Mouse (Mus musculus) midbrain, embryonic 11.5 days (tissue): ENCODE results near the gene Adprhl2. TPM values are rescaled to one million over a fixed set of nuclear protein-coding genes. Genes with fewer than 3 reads are reported as not detected.

Experiments
- ATAC-seq: fragments of 200-750 bp; cut with Nextera tagmentation; 2 replicates; pipeline ENCODE4 v1.8.0; 2017; ENCODE audit warnings: moderate TSS enrichment, moderate library complexity; ENCODE audit not compliant: low FRiP score
- DNase-seq: peaks from one replicate; pipeline ENCODE4 v3.0.0; 2015; ENCODE audit warnings: low spot score; ENCODE audit errors: missing footprints
- H3K27ac ChIP-seq: fragments of 300-500 bp; sonication (generic); 2 replicates; pipeline ENCODE4 v1.5.1; 2014; ENCODE audit warnings: low read depth, low read length
- H3K27me3 ChIP-seq: fragments of 300-500 bp; sonication (generic); 2 replicates; pipeline ENCODE4 v1.6.1; 2014; ENCODE audit warnings: mild to moderate bottlenecking, low read length, moderate library complexity, mixed read lengths; ENCODE audit not compliant: control insufficient read depth, insufficient read depth
- H3K36me3 ChIP-seq: fragments of 300-500 bp; sonication (generic); 2 replicates; pipeline ENCODE4 v1.6.1; 2014; ENCODE audit warnings: mild to moderate bottlenecking, low read length, moderate library complexity, mixed read lengths; ENCODE audit not compliant: control insufficient read depth, insufficient read depth
- H3K4me1 ChIP-seq: fragments of 300-500 bp; sonication (generic); 2 replicates; pipeline ENCODE4 v1.6.1; 2014; ENCODE audit warnings: low read length; ENCODE audit not compliant: control insufficient read depth, insufficient read depth
- H3K4me2 ChIP-seq: fragments of 300-500 bp; sonication (generic); 2 replicates; pipeline ENCODE4 v1.6.1; 2014; ENCODE audit warnings: mild to moderate bottlenecking, moderate library complexity
- H3K4me3 ChIP-seq: fragments of 300-500 bp; sonication (generic); 2 replicates; pipeline ENCODE4 v1.5.1; 2014; ENCODE audit warnings: low read depth, low read length
- H3K9ac ChIP-seq: fragments of 300-500 bp; sonication (generic); 2 replicates; pipeline ENCODE4 v1.6.1; 2014; ENCODE audit warnings: low read length
- H3K9me3 ChIP-seq: fragments of 300-500 bp; sonication (generic); 2 replicates; pipeline ENCODE4 v1.6.1; 2016; ENCODE audit warnings: low read length; ENCODE audit not compliant: control insufficient read depth
- WGBS: fragments of 180-500 bp; shearing (Covaris S2); extraction: QIAGEN DNeasy Blood & Tissue Kit; methylation state at CpG from one replicate; pipeline ENCODE4 v1.1.7; 2014; 5-methylcytosine and 5-hydroxymethylcytosine counted together
- polyA plus RNA-seq: library from polyadenylated mRNA; unstranded; fragments of >200 nt; fragmentation: Nextera tagmentation; extraction: Ambion mirVana; gene quantifications from 2 replicates; pipeline ENCODE4 v1.2.1, GENCODE M21; 2014

The Adprhl2 gene
- polyA plus RNA-seq, 1 experiment from 2014 or later = 45.0 TPM

DNA sequence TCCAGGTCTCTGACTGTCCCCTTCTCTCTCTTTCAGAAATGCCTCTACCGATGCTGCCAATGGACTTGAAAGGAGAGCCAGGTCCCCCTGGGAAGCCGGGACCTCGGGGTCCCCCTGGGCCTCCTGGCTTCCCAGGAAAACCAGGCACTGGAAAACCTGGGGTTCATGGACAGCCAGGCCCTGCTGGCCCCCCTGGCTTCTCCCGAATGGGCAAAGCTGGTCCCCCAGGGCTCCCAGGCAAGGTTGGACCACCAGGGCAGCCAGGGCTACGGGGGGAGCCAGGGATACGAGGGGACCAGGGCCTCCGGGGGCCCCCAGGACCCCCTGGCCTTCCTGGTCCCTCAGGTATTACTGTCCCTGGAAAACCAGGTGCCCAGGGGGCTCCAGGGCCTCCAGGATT is 11.2 kb downstream of the Adprhl2 start:
- 75% methylated on average over 7 of the region's 7 CpGs for WGBS
- Histone ChIP-seq H3K9ac (no peak overlapping the region), H3K36me3 (no peaks in the 10 kb centered on the region; the same call in 1 of the 2 replicates), H3K9me3 (peaks cover 3% of the 10 kb centered on the region; the same call in 1 of the 2 replicates), H3K27ac (no peak overlapping the region), H3K4me3 (no peak overlapping the region), H3K27me3 (no peaks in the 10 kb centered on the region), H3K4me2 (no peak overlapping the region), H3K4me1 (0 out of 2 replicates have a peak, but pooled peaks cover 4% of the 10 kb centered on the region)
- DNase-seq = no peak
- ATAC-seq = no peak; the same call in 1 of the 2 replicates

DNA sequence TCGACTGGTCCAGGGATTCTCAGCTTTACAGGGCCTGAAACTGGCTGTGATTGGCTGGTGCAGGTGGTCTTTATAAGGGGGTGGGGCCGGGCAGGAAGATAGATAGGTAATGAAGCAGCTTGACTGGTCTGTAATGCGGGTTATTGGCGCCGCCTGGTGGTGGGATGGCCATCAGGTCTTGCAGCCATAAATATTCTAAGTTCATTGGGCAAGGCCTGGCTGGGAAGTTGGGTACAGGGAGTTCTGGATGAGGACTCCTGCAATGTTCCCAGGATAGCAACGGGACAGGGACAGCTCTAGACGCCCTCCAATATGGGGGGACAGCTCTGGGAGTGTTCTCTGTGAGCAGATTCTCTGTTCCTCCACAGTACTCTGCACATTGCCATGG is 11.6 kb downstream of the Adprhl2 start:
- WGBS = 0% methylated on average over 7 of the region's 7 CpGs
- Histone ChIP-seq H3K36me3 (no peaks in the 10 kb centered on the region; the same call in 1 of the 2 replicates), H3K4me3 (peak overlapping the region; percentile 16; the same call in 1 of the 2 replicates), H3K9ac (peak overlapping the region; percentile 30; the same call in 1 of the 2 replicates), H3K27ac (no peak overlapping the region), H3K9me3 (peaks cover 3% of the 10 kb centered on the region; the same call in 1 of the 2 replicates), H3K4me2 (peak overlapping the region; percentile 40), H3K27me3 (no peaks in the 10 kb centered on the region), H3K4me1 (0 out of 2 replicates have a peak, but pooled peaks cover 4% of the 10 kb centered on the region)
- ATAC-seq (peak; percentile 82), DNase-seq (peak; percentile 99)

DNA sequence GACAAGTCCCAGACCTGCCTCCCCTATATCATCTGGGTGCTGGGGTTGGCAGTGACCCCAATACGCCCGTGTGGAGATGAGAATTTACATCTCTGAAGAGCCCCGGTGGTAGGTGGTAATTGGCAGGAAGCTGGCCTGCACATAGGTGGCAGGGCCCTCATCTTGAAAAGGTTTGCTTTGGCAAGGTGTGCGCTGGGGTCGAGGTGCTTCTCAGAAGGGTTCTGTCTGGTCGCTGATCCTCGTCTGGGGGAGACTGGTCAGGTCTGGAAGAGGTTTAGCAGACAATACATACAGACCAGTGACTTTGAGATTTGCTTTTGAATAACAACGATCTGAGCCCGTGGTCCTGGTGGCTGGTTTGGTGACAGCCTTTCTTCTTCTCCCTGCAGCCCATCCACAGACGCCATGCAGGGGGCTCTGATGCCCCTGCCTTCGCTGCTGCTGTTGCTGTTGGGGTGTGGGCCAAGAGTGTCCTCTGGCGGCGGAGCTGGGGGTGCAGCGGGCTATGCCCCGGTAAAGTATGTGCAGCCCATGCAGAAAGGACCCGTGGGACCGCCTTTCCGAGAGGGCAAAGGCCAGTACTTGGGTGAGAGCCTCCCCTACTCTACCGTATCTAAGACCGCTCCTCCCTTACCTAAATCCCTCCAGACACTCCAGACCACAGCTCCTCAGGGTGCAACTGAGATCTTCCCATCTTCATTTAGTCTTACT is 12.1 kb downstream of the Adprhl2 start:
- Histone ChIP-seq H3K9ac (peak overlapping the region; percentile 30; the same call in 1 of the 2 replicates), H3K27me3 (no peaks in the 10 kb centered on the region), H3K27ac (no peak overlapping the region), H3K4me3 (peak overlapping the region; percentile 16; the same call in 1 of the 2 replicates), H3K36me3 (no peaks in the 10 kb centered on the region; the same call in 1 of the 2 replicates), H3K4me2 (peak overlapping the region; percentile 40), H3K4me1 (0 out of 2 replicates have a peak, but pooled peaks cover 4% of the 10 kb centered on the region), H3K9me3 (peaks cover 3% of the 10 kb centered on the region; the same call in 1 of the 2 replicates)
- WGBS = 15% methylated on average over 20 of the region's 20 CpGs
- peak; percentile 57 for ATAC-seq
- DNase-seq = no peak

DNA sequence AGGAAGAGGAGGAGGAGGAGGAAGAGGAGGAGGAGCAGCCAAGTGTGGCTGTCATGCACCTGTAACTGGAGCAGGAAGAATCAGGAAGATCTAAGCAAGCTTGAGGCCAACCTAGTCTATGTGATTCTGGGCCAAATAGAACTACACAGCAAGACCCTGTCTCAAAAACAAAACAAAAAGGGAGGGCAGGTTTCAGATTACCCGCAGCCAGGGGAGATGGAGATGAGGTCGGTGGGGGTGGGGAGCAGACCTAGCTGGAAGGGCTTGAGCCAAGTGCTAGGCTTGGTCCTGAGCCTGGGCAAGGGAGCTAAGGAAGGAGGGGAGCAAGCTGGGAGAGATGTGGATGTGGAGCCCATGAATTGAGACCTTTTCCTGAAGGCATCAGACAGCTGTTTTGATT is 14.7 kb downstream of the Adprhl2 start:
- no peak overlapping the region for H3K27ac ChIP-seq
- peaks cover 3% of the 10 kb centered on the region; the same call in 1 of the 2 replicates for H3K9me3 ChIP-seq
- no peak overlapping the region for H3K4me3 ChIP-seq
- no peak overlapping the region for H3K9ac ChIP-seq
- H3K36me3 ChIP-seq = no peaks in the 10 kb centered on the region
- H3K27me3 ChIP-seq = peaks cover 14% of the 10 kb centered on the region
- no peak overlapping the region for H3K4me2 ChIP-seq
- H3K4me1 ChIP-seq = 0 out of 2 replicates have a peak, but pooled peaks cover 4% of the 10 kb centered on the region
- 17% methylated on average over 2 of the region's 2 CpGs for WGBS
- ATAC-seq = no peak
- no peak for DNase-seq

DNA sequence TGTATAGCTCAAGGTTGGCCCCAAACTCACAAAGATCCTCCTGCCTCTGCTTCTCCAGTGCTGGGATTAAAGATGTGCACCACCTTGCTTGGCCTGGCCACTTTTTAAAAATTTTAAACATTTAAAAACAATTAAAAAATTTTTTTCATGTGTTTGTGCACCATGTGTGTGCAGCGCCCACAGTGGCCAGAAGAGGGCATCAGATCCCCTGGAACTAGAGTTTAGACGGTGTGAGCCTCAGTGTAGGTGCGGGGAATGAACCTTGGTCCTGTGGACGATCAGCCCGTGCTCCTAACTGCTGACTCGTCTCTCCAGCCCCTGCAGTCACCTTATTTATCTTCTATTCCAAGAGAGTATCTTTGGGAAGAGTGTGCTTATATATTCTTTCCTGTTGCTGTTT is 15.4 kb downstream of the Adprhl2 start:
- no peak for ATAC-seq
- Histone ChIP-seq H3K27ac (no peak overlapping the region), H3K4me2 (no peak overlapping the region), H3K27me3 (peaks cover 22% of the 10 kb centered on the region), H3K4me3 (no peak overlapping the region), H3K36me3 (no peaks in the 10 kb centered on the region), H3K4me1 (0 out of 2 replicates have a peak, but pooled peaks cover 5% of the 10 kb centered on the region), H3K9ac (no peak overlapping the region), H3K9me3 (peaks cover 3% of the 10 kb centered on the region; the same call in 1 of the 2 replicates)
- DNase-seq = no peak
- 91% methylated on average over 6 of the region's 6 CpGs for WGBS

DNA sequence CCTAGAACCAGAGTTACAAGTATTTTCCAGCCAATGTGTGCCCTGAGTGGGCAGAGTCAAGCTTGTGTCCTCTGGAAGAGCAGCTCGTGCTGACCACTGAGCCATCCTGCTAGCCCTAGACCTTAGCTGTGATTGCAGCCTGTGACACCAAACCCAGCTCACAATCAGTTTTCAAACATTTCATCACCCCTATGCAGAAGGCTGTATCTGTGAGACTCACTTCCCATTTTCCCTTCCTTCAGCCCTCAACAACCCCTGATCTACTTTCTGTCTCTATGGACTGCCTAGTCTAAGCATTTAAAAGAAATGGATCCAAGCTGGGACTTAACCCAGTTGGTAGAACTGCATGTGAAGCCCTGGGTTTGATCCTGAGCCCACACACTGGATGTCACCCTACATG is 16.1 kb downstream of the Adprhl2 start:
- WGBS = 94% methylated on average over 1 of the region's 1 CpGs
- H3K27me3 ChIP-seq = peaks cover 28% of the 10 kb centered on the region
- H3K9ac ChIP-seq = no peak overlapping the region
- no peak overlapping the region for H3K4me3 ChIP-seq
- no peaks in the 10 kb centered on the region for H3K36me3 ChIP-seq
- H3K4me2 ChIP-seq = no peak overlapping the region
- no peak for DNase-seq
- no peak for ATAC-seq
- H3K27ac ChIP-seq = no peak overlapping the region
- peaks cover 3% of the 10 kb centered on the region; the same call in 1 of the 2 replicates for H3K9me3 ChIP-seq
- 0 out of 2 replicates have a peak, but pooled peaks cover 8% of the 10 kb centered on the region for H3K4me1 ChIP-seq

DNA sequence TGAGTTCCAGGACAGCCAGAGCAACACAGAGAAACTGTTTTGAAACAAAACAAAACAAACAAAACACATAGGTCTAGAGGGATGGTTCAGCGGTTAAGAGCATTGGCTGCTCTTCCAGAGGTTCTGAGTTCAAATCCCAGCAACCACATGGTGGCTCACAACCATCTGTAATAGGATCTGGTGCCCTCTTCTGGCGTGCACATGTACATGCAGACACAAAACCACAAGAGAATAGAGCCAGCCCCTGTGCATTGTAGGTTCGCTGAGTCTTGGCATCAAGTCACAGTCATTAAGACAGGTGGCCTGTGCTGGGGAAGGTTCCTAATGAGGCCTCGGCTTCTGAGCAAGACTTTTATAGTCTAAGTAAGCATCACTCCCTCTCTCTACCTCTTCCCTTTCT is 17.6 kb downstream of the Adprhl2 start:
- 59% methylated on average over 4 of the region's 4 CpGs for WGBS
- Histone ChIP-seq H3K9ac (no peak overlapping the region), H3K4me3 (no peak overlapping the region), H3K4me1 (0 out of 2 replicates have a peak, but pooled peaks cover 5% of the 10 kb centered on the region), H3K4me2 (no peak overlapping the region), H3K9me3 (peaks cover 3% of the 10 kb centered on the region; the same call in 1 of the 2 replicates), H3K27me3 (peaks cover 41% of the 10 kb centered on the region), H3K36me3 (no peaks in the 10 kb centered on the region), H3K27ac (no peak overlapping the region)
- DNase-seq = no peak
- no peak for ATAC-seq

DNA sequence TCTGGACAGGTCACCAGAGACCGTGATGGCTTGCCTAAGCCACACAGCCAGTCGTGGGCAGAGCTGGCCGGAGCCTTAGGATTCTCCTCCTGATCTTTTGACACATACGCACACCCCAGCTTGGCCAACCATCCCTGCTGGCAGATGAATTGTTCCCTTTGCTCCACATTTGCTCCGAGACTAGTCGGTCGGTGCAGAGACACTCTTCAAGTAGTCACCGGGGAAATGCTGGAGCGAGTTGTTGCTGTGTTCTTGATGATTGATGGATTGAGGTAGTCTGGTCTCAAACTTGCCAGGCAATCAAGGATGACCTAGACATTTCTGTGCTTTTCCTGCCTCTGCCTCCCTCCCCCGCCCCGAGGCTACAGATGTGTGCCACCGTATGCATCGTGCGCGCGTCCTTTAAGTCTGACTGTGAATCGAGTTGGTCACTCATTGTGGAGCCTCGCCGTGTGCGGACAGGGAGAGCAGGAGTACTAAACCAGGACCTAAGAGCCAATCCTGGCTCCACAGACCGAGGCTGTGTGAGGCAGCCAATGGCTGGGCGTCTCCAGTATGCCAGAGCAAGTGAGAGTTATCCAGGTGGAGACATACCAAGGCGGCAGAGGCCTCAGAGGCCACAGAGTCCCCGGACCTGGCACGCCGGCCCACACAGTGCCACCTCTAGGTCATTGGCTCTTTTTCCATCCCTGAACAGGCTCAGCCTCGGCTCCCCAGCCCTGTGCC is 19.8 kb downstream of the Adprhl2 start:
- WGBS = 5% methylated on average over 27 of the region's 27 CpGs
- Histone ChIP-seq H3K9me3 (peaks cover 3% of the 10 kb centered on the region; the same call in 1 of the 2 replicates), H3K4me1 (peaks cover 9% of the 10 kb centered on the region; the same call in 1 of the 2 replicates), H3K27ac (no peak overlapping the region), H3K36me3 (no peaks in the 10 kb centered on the region), H3K27me3 (peaks cover 58% of the 10 kb centered on the region), H3K9ac (no peak overlapping the region), H3K4me3 (peak overlapping the region; percentile 10; the same call in 1 of the 2 replicates), H3K4me2 (peak overlapping the region; percentile 21; the same call in 1 of the 2 replicates)
- ATAC-seq (no peak), DNase-seq (peak; percentile 93)
